Mouse (Mus musculus): ENCODE measurements around the gene Nup155.

DNA sequence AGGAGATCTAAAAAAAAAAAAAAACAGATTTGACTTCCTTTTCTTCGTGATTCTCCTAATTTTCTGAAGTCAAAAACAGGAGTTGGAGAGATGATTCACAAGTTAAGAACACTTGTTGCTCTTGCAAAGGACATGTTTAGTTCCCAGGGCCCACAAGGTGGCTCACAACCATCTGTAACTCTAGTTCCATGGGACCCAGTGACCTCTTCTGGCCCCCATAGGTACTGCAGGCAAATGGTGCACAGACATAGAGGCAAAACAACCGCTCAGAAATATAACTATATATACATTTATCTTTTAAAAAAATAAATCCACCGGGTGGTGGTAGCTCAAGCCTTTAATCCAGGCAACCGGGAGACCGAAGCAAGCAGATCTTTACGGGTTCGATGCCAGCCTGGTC is 11.2 kb upstream of the Nup155 start:
- no peak for TF ChIP-seq GATA1 (IDR thresholded peaks at IDR 0.05; ENCODE audit: borderline replicate concordance, low read length)
- TF ChIP-seq FLI1 (IDR thresholded peaks at IDR 0.05; ENCODE audit: low read length), result no peak

Measured in megakaryocyte, embryonic 14.5 days (primary cell).